Mouse (Mus musculus) neural tube, embryonic 13.5 days (tissue): ENCODE results near the gene Astn2. TPM values are rescaled to one million over a fixed set of nuclear protein-coding genes. Genes with fewer than 3 reads are reported as not detected.

Experiments used
- ATAC-seq: fragments of 200-750 bp; cut with Nextera tagmentation; 2 replicates; pipeline ENCODE4 v1.8.0; 2017; ENCODE audit warnings: low read depth, mild to moderate bottlenecking, moderate TSS enrichment, moderate library complexity
- H3K27ac ChIP-seq: fragments of 300-500 bp; sonication (generic); replicated peaks from 2 replicates; pipeline ENCODE4 v1.5.1; 2015; ENCODE audit warnings: moderate library complexity, mild to moderate bottlenecking, inconsistent platforms
- H3K27me3 ChIP-seq: fragments of 300-500 bp; sonication (generic); 2 replicates; pipeline ENCODE4 v1.6.1; 2015; ENCODE audit warnings: mild to moderate bottlenecking, inconsistent platforms
- H3K36me3 ChIP-seq: fragments of 300-500 bp; sonication (generic); 2 replicates; pipeline ENCODE4 v1.6.1; 2015; ENCODE audit warnings: mild to moderate bottlenecking, inconsistent platforms
- H3K4me1 ChIP-seq: fragments of 300-500 bp; sonication (generic); replicated peaks from 2 replicates; pipeline ENCODE4 v1.6.1; 2015; ENCODE audit warnings: inconsistent platforms
- H3K4me2 ChIP-seq: fragments of 300-500 bp; sonication (generic); 2 replicates; pipeline ENCODE4 v1.6.1; 2015; ENCODE audit warnings: inconsistent platforms, mild to moderate bottlenecking, moderate library complexity
- H3K4me3 ChIP-seq: fragments of 300-500 bp; sonication (generic); 2 replicates; pipeline ENCODE4 v1.5.1; 2015; ENCODE audit warnings: mild to moderate bottlenecking, inconsistent platforms
- H3K9ac ChIP-seq: fragments of 300-500 bp; sonication (generic); 2 replicates; pipeline ENCODE4 v1.6.1; 2015; ENCODE audit warnings: moderate library complexity, mild to moderate bottlenecking, inconsistent platforms
- H3K9me3 ChIP-seq: fragments of 300-500 bp; sonication (generic); 2 replicates; pipeline ENCODE4 v1.6.1; 2016; ENCODE audit warnings: inconsistent platforms
- WGBS: fragments of 180-500 bp; shearing (Covaris S2); methylation state at CpG from one replicate; pipeline ENCODE4 v1.1.7; 2015; 5-methylcytosine and 5-hydroxymethylcytosine counted together
- polyA plus RNA-seq: library from polyadenylated mRNA; unstranded; fragments of >200 nt; fragmentation: Nextera tagmentation; extraction: Ambion mirVana; gene quantifications from 2 replicates; pipeline ENCODE4 v1.2.1, GENCODE M21; 2015

Astn2 gene
- polyA plus RNA-seq, 1 experiment from 2014 or later = 2.7 TPM

GRCm38 (mm10) chr4:66027866-66028265, 376.5 kb downstream of the Astn2 start:
- Histone ChIP-seq H3K27me3 (peaks cover 6% of the 10 kb centered on the region; the same call in 1 of the 2 replicates), H3K36me3 (no peaks in the 10 kb centered on the region), H3K27ac (no peak overlapping the region), H3K4me1 (peaks cover 16% of the 10 kb centered on the region), H3K4me3 (no peak overlapping the region), H3K9ac (no peak overlapping the region), H3K9me3 (no peaks in the 10 kb centered on the region), H3K4me2 (no peak overlapping the region)
- WGBS = 74% methylated on average over 1 of the region's 1 CpGs
- ATAC-seq = no peak

GRCm38 (mm10) chr4:66025393-66026062, 378.9 kb downstream of the Astn2 start:
- Histone ChIP-seq H3K9ac (no peak overlapping the region), H3K4me1 (peaks cover 8% of the 10 kb centered on the region), H3K27ac (0 out of 2 replicates have a peak overlapping the region, but pooled peaks have one; percentile 18), H3K27me3 (peaks cover 6% of the 10 kb centered on the region; the same call in 1 of the 2 replicates), H3K9me3 (no peaks in the 10 kb centered on the region), H3K4me3 (no peak overlapping the region), H3K36me3 (no peaks in the 10 kb centered on the region), H3K4me2 (no peak overlapping the region)
- peak; percentile 79 for ATAC-seq
- WGBS = 7% methylated on average over 8 of the region's 8 CpGs

GRCm38 (mm10) chr4:66002936-66003335, 401.5 kb downstream of the Astn2 start:
- Histone ChIP-seq H3K4me2 (no peak overlapping the region), H3K4me3 (no peak overlapping the region), H3K36me3 (no peaks in the 10 kb centered on the region), H3K9me3 (no peaks in the 10 kb centered on the region), H3K4me1 (no peaks in the 10 kb centered on the region), H3K27ac (no peak overlapping the region), H3K27me3 (no peaks in the 10 kb centered on the region), H3K9ac (no peak overlapping the region)
- ATAC-seq = no peak

GRCm38 (mm10) chr4:65983643-65984042, 420.8 kb downstream of the Astn2 start:
- Histone ChIP-seq H3K9ac (no peak overlapping the region), H3K27me3 (no peaks in the 10 kb centered on the region), H3K4me1 (no peaks in the 10 kb centered on the region), H3K27ac (no peak overlapping the region), H3K4me3 (no peak overlapping the region), H3K4me2 (no peak overlapping the region), H3K9me3 (no peaks in the 10 kb centered on the region), H3K36me3 (no peaks in the 10 kb centered on the region)
- ATAC-seq = no peak
- WGBS = 89% methylated on average over 2 of the region's 2 CpGs

GRCm38 (mm10) chr4:65982882-65983281, 421.5 kb downstream of the Astn2 start:
- no peak overlapping the region for H3K4me3 ChIP-seq
- H3K9me3 ChIP-seq = no peaks in the 10 kb centered on the region
- 68% methylated on average over 4 of the region's 4 CpGs for WGBS
- no peak overlapping the region for H3K9ac ChIP-seq
- H3K4me1 ChIP-seq = no peaks in the 10 kb centered on the region
- ATAC-seq = no peak
- H3K4me2 ChIP-seq = no peak overlapping the region
- H3K27ac ChIP-seq = no peak overlapping the region
- H3K36me3 ChIP-seq = no peaks in the 10 kb centered on the region
- H3K27me3 ChIP-seq = no peaks in the 10 kb centered on the region

- no peak for ATAC-seq
- no peaks in the 10 kb centered on the region for H3K4me1 ChIP-seq
- no peak overlapping the region for H3K4me2 ChIP-seq
- 79% methylated on average over 3 of the region's 3 CpGs for WGBS
- H3K27me3 ChIP-seq = no peaks in the 10 kb centered on the region
- H3K36me3 ChIP-seq = no peaks in the 10 kb centered on the region
- no peak overlapping the region for H3K9ac ChIP-seq
- no peak overlapping the region for H3K27ac ChIP-seq
- no peaks in the 10 kb centered on the region for H3K9me3 ChIP-seq
- H3K4me3 ChIP-seq = no peak overlapping the region
Observed at GRCm38 (mm10) chr4:65976251-65976650, 428.2 kb downstream of the Astn2 start.

- Histone ChIP-seq H3K27me3 (no peaks in the 10 kb centered on the region), H3K9ac (no peak overlapping the region), H3K9me3 (no peaks in the 10 kb centered on the region), H3K27ac (no peak overlapping the region), H3K4me1 (no peaks in the 10 kb centered on the region), H3K36me3 (no peaks in the 10 kb centered on the region), H3K4me2 (no peak overlapping the region), H3K4me3 (no peak overlapping the region)
- no peak for ATAC-seq
- 94% methylated on average over 1 of the region's 1 CpGs for WGBS
Observed at GRCm38 (mm10) chr4:65972395-65972794, 432.0 kb downstream of the Astn2 start.

- Histone ChIP-seq H3K4me1 (no peaks in the 10 kb centered on the region), H3K9ac (no peak overlapping the region), H3K27ac (no peak overlapping the region), H3K4me3 (no peak overlapping the region), H3K36me3 (no peaks in the 10 kb centered on the region), H3K27me3 (no peaks in the 10 kb centered on the region), H3K4me2 (no peak overlapping the region), H3K9me3 (no peaks in the 10 kb centered on the region)
- no peak for ATAC-seq
- WGBS = 70% methylated on average over 2 of the region's 2 CpGs
Observed at GRCm38 (mm10) chr4:65969318-65969717, 435.1 kb downstream of the Astn2 start.

GRCm38 (mm10) chr4:65964604-65965003, 439.8 kb downstream of the Astn2 start:
- WGBS = 73% methylated on average over 3 of the region's 3 CpGs
- H3K36me3 ChIP-seq = no peaks in the 10 kb centered on the region
- ATAC-seq = no peak
- no peaks in the 10 kb centered on the region for H3K9me3 ChIP-seq
- no peak overlapping the region for H3K4me3 ChIP-seq
- no peak overlapping the region for H3K9ac ChIP-seq
- no peak overlapping the region for H3K27ac ChIP-seq
- no peaks in the 10 kb centered on the region for H3K4me1 ChIP-seq
- H3K27me3 ChIP-seq = no peaks in the 10 kb centered on the region
- no peak overlapping the region for H3K4me2 ChIP-seq

GRCm38 (mm10) chr4:65959188-65959759, 445.1 kb downstream of the Astn2 start:
- no peaks in the 10 kb centered on the region for H3K9me3 ChIP-seq
- H3K9ac ChIP-seq = no peak overlapping the region
- WGBS = 77% methylated on average over 5 of the region's 5 CpGs
- no peak overlapping the region for H3K4me3 ChIP-seq
- H3K27me3 ChIP-seq = no peaks in the 10 kb centered on the region
- no peak overlapping the region for H3K27ac ChIP-seq
- no peaks in the 10 kb centered on the region for H3K36me3 ChIP-seq
- no peak overlapping the region for H3K4me2 ChIP-seq
- ATAC-seq = no peak
- no peaks in the 10 kb centered on the region for H3K4me1 ChIP-seq

- H3K9me3 ChIP-seq = no peaks in the 10 kb centered on the region
- no peak overlapping the region for H3K9ac ChIP-seq
- ATAC-seq = no peak
- no peak overlapping the region for H3K4me3 ChIP-seq
- H3K4me2 ChIP-seq = no peak overlapping the region
- H3K27ac ChIP-seq = no peak overlapping the region
- no peaks in the 10 kb centered on the region for H3K27me3 ChIP-seq
- no peaks in the 10 kb centered on the region for H3K36me3 ChIP-seq
- 86% methylated on average over 5 of the region's 5 CpGs for WGBS
- H3K4me1 ChIP-seq = no peaks in the 10 kb centered on the region
Observed at GRCm38 (mm10) chr4:65958369-65959187, 445.8 kb downstream of the Astn2 start.

- Histone ChIP-seq H3K4me3 (no peak overlapping the region), H3K4me1 (no peaks in the 10 kb centered on the region), H3K9ac (no peak overlapping the region), H3K9me3 (no peaks in the 10 kb centered on the region), H3K27me3 (no peaks in the 10 kb centered on the region), H3K4me2 (no peak overlapping the region), H3K27ac (no peak overlapping the region), H3K36me3 (no peaks in the 10 kb centered on the region)
- WGBS = 76% methylated on average over 1 of the region's 1 CpGs
- ATAC-seq = no peak
Observed at GRCm38 (mm10) chr4:65951918-65952317, 452.5 kb downstream of the Astn2 start.
